Mouse (Mus musculus) adrenal gland, postnatal 25 days (tissue): ENCODE results near the gene Sstr4. TPM values are rescaled to one million over a fixed set of nuclear protein-coding genes. Genes with fewer than 3 reads are reported as not detected.

Experiments
- DNase-seq: peaks from one replicate; pipeline ENCODE4 v3.0.0; 2021; ENCODE audit warnings: mixed read lengths
- long read RNA-seq: library from polyadenylated mRNA; stranded (forward); transcript quantifications from one replicate; pipeline ENCODE4 v2.0.0, GENCODE M21; 2021
- total RNA-seq: library from RNA; stranded (reverse); gene quantifications from 2 replicates; pipeline ENCODE4 v1.2.3, GENCODE M21; 2021

Gene Sstr4
- total RNA-seq = not detected in 2 replicates
- long read RNA-seq = 0 reads

GRCm38 (mm10) chr2:148395131-148396051 is at the start of gene Sstr4:
Sstr4 (plus strand) TSS chr2:148395344.
- DNase-seq = peak; percentile 38

- no peak for DNase-seq
Measured at GRCm38 (mm10) chr2:148345373-148345772, 49.8 kb upstream of the Sstr4 start.

DNA sequence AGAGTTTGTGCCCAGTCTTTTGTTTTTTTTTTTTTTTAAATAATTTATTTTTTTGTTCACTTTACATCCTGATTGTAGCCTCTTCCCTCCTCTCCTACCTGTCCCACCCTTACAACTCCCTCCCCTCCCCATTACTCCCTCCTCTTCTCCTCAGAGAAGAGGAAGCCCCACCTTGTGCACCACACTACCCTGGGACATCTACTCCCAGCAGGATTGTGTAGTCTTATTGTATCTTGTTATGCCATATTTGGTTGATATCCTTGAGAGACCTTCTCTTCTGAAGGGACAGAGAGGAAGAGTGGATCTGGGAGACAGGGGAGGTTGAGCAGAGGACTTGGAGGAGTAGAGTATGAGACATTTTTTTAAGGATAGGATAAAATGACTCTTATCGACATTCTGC is 48.2 kb upstream of the Sstr4 start:
- DNase-seq = no peak

- no peak for DNase-seq
Measured at GRCm38 (mm10) chr2:148349509-148350307, 45.4 kb upstream of the Sstr4 start.

DNA sequence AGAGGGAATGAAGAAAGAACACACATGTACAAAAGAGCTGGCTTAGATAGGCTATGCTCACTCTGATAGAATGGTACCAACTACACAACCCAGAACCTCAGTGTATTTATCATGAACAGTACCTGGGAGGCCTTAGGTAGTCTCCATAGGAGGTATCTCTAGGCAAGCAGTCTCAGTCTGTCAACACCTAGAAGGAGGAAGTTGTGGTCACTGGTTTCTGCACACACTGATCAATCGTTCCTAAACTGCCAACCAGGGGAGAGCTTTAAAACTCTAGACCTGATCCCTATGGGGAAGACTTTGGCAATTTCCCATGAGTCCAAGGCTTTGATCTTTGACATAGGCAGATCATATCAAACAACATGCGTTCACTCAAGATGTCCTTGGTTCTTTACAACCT is 44.7 kb upstream of the Sstr4 start:
- DNase-seq = no peak

DNA sequence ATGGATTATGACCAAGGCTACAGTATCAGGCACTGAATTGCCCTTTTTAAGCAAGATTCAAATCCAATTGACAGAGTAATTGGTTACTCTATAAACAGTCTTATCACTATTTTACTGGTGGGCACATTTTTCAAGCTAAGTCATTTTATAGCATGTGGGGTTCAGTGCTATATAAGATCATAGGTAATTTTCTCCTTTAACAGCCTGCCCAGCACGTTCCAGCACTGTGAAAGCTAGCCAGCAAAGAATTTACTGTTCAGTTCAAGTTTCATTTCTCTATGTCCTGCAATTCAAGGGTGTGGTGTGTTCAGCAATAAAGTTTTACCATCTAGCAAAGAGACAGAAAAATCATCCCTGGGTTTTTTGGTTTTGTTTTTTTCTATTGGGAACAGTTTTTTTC is 42.5 kb upstream of the Sstr4 start:
- DNase-seq = no peak

GRCm38 (mm10) chr2:148357145-148357544 is 38.0 kb upstream of the Sstr4 start:
- no peak for DNase-seq

DNA sequence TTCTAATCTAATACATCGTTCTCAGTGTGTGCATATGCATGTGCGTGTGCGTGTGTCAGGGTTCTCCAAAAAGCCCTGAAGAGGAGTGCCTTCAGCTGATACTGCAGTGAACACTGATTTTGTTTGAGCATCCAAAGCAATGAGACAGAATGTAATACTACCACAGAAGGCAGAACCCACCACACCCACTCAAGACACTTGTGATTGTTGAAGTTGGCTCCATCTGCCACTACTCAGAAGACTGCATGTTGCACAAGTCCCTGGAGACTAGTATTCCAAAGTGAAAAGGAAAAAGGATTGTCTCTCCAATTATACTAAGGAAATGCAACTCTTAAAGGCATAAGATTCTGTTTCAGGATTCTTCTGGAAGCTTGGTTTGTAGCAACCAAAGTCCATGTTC is 30.6 kb upstream of the Sstr4 start:
- DNase-seq = no peak

DNA sequence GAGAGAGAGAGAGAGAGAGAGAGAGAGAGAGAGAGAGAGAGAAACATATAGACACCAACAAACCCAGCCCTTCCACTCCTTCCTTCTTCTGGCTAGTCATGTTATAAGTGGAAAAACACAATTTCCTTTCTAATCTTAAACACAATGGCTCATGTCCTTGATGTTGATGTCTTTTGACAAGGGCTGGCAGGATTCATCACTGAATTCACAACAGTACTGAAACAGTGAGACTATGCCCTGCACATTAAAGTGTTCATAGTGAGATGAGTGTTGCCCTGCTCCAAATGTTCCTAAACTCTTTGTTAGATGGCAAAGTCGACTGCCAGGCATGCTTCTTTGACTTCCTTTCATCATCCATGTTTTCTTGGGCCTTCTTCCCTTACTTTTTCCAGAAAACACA is 29.9 kb upstream of the Sstr4 start:
- DNase-seq = no peak

- no peak for DNase-seq
Measured at GRCm38 (mm10) chr2:148371743-148372630, 23.2 kb upstream of the Sstr4 start.

DNA sequence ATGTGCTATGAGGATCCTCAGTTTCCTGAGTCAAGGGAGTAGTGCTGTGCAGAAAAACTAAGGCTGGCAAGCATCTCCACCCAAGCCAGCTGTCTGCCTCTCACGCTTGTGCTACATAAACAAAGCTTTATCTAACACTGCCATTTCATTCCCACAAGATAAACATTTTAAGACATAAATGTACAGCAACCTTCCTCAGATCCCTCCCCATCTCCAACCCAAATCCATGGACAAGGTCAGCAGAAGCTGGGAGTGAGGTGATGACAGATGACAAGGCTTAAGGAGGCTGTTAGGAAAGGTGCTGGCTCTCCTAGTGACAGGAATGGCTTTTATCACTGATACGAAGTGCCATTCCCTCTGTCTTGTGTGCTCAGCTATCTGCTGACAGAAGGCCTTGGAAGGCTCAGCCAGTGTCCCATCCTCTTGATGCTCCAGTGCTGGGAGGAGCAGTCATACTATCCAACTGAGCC is 21.5 kb upstream of the Sstr4 start:
- DNase-seq = no peak

DNA sequence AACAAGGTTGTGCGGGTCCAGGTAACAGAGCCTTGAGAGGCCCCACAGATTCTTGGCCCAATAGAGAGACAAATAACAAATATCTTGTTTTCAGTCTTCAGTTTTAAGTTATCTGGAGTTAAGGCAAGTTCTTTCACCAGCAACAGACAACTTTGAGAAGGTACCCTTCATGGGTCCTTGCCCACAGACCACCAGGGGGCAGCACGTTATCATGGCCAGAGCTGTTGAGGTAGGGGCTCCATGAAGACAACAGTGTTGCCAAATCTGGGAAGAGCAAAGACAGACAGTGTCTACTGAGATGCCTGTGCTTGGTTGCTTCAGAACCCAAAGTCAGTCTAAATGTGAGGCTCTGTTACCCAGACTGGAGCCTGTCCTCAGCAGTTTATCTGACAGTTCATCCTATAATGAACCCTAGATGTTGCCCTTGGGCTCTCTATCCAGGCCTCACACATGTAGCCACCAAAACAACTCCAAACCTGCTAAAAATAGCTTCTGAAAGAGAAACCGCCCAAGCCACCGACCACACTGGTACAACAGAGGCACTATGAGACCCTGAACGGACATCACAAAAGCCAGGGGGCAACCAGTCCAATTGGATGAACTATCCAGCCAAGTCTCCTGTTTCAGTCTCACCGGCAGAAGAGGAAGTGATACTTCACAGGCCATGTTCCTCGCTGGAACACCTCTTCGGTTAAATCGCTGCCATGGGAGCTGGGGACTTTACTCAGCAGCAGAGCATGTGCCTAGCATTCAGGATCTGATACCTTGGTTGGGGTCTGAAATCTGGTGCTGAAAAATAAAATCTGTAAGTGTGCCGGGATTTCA is 19.6 kb upstream of the Sstr4 start:
- peak; percentile 66 for DNase-seq

DNA sequence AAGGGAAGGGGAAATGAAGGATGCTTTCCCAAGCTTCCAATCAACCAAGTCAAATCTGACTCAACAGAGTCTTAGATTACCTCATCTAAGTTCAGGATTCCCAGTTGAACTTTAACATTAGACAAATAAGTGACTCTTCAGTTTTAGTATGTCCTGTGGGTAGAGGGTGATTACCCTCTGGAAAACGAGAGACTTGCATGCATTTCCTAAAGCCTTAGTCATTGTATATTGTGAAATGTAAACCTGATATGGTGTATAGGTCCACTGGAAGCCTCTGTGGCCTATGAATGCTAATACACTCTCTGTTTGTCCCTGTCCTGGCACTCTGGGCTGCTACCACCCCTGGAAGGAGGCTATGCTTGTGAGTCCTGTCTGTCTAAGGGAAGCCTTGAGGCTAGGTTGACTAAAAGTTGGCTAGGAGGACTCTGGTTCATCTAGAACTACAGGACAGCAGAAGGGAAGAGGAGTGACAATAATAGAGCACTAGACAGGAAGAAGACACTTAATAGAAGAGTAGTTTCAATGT is 16.3 kb upstream of the Sstr4 start:
- DNase-seq = no peak

DNA sequence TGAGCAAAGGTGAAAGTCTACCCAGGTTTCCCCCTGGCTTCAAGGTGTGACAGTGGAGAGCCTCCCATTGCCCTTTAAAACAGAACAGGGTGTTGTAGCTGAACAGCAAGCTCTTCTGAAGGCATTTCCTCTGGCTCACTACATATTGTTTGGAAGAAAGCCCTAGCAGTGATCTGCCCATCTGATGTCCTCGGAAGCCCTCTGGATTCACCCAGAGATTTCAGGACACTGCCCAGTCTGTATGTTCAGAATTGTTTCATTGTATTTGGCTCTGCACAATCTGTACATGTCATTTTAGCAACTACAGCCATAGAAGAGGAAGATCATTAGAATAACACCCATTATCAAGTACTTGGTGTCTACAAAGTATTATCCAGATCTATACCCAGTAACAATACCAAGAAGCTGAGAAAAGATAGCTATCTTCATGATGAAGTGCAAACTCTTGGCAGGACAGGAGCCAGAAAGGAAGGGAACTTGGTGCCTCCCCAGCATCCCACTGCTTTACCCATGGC is 15.2 kb upstream of the Sstr4 start:
- DNase-seq = no peak

GRCm38 (mm10) chr2:148381076-148381475 is 14.1 kb upstream of the Sstr4 start:
- no peak for DNase-seq

DNA sequence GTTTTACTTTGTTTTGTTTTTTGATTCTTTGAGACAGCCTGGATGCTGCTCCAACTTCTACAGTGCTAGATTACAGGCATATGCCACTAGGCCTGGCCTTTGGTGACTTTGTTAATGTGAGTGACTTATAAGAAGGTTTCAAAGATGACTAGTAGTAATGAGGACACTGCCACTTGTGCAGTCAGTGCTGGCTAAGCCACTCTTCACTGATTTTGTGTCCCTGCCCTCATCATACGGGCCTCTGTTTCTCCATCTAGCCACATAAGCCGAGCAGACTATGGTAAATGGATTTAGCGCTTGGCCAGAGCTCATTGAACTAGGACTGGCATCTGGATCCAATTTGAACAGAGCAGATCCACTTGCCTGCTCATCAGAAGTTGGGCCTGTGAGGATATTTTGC is 8.7 kb upstream of the Sstr4 start:
- DNase-seq = no peak

DNA sequence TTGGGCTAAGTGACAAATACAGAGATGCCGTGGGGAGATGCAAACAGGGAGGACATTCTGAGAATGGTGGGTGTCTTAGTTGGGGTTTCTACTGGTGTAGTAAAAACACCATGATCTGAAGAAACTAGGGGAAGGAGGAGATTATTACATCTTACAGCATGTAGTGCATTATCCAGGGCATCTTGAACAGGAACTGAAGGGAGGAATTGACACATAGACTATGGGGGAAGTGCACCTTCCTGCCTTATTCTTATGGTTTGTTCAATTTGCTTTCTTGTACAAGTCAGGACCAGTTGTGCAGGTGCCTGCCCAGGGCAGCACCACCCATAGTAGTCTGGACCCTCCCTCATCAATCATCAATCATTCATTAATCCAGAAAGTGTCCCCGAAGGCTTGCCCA is 8.2 kb upstream of the Sstr4 start:
- DNase-seq = no peak

GRCm38 (mm10) chr2:148387652-148388581 is 7.2 kb upstream of the Sstr4 start:
- no peak for DNase-seq

DNA sequence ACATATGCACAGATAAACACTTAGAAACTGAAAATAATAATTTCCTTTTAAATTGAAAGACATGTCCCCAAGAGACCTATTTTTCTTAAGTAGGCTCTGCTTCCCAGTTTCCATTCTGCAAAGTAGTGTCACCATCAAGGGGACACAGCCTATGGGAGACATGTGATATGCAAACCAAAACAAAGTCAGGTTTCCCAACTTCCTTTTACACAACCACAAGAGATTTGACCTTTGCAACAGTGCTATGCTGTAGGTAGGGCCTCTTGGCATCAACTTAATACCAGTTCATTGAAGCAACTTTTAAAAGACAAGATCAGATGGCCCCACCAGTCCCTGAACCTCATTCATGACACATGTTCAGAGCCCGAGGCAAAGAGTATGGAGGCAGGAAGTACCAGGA is 2.0 kb upstream of the Sstr4 start:
- no peak for DNase-seq

- DNase-seq = no peak
Measured at GRCm38 (mm10) chr2:148393846-148394245, 1.3 kb upstream of the Sstr4 start.
